Mouse (Mus musculus): ENCODE measurements around the gene Tm4sf1. TPM values are rescaled to one million over a fixed set of nuclear protein-coding genes. Genes with fewer than 3 reads are reported as not detected.
A peak's percentile ranks its signal among the peaks of the same experiment; 100 is the strongest.

The Tm4sf1 gene
- polyA plus RNA-seq, 1 experiment = 323 TPM

- DNase-seq = no peak
- peak overlapping the region; percentile 78 for H3K4me3 ChIP-seq (replicated peaks; ENCODE audit: extremely low read depth, low read depth, low read length)
- WGBS = 56% methylated on average over 11 of the region's 11 CpGs
- H3K4me1 ChIP-seq (ENCODE audit: control insufficient read depth, insufficient read depth, low read length) = peaks cover 18% of the 10 kb centered on the region
- TF ChIP-seq POLR2A (IDR thresholded peaks at IDR 0.05; ENCODE audit: borderline replicate concordance, extremely low read depth, low read depth, low read length) (peak; percentile 51; the same call in 1 of the 2 replicates), CTCF (IDR thresholded peaks at IDR 0.05; ENCODE audit: insufficient read depth, low read length) (peak; percentile 64)
Observed at GRCm38 (mm10) chr3:57292826-57293225, 9.0 kb downstream of the Tm4sf1 start.

GRCm38 (mm10) chr3:57288944-57289491 is 12.8 kb downstream of the Tm4sf1 start:
- Histone ChIP-seq H3K4me3 (replicated peaks; ENCODE audit: extremely low read depth, low read depth, low read length) (no peak overlapping the region), H3K4me1 (ENCODE audit: control insufficient read depth, insufficient read depth, low read length) (peaks cover 19% of the 10 kb centered on the region)
- TF ChIP-seq CTCF (IDR thresholded peaks at IDR 0.05; ENCODE audit: insufficient read depth, low read length) (no peak), POLR2A (IDR thresholded peaks at IDR 0.05; ENCODE audit: borderline replicate concordance, extremely low read depth, low read depth, low read length) (no peak)
- 38% methylated on average over 1 of the region's 1 CpGs for WGBS
- no peak for DNase-seq

GRCm38 (mm10) chr3:57287854-57288720 is 13.7 kb downstream of the Tm4sf1 start:
- WGBS = 30% methylated on average over 7 of the region's 7 CpGs
- peaks cover 19% of the 10 kb centered on the region for H3K4me1 ChIP-seq (ENCODE audit: control insufficient read depth, insufficient read depth, low read length)
- no peak for TF ChIP-seq CTCF (IDR thresholded peaks at IDR 0.05; ENCODE audit: insufficient read depth, low read length)
- no peak for TF ChIP-seq POLR2A (IDR thresholded peaks at IDR 0.05; ENCODE audit: borderline replicate concordance, extremely low read depth, low read depth, low read length)
- H3K4me3 ChIP-seq (replicated peaks; ENCODE audit: extremely low read depth, low read depth, low read length) = no peak overlapping the region
- no peak for DNase-seq

- H3K4me1 ChIP-seq (ENCODE audit: control insufficient read depth, insufficient read depth, low read length) = peaks cover 19% of the 10 kb centered on the region
- no peak overlapping the region for H3K4me3 ChIP-seq (replicated peaks; ENCODE audit: extremely low read depth, low read depth, low read length)
- WGBS = 27% methylated on average over 4 of the region's 4 CpGs
- no peak for DNase-seq
- TF ChIP-seq POLR2A (IDR thresholded peaks at IDR 0.05; ENCODE audit: borderline replicate concordance, extremely low read depth, low read depth, low read length) (no peak), CTCF (IDR thresholded peaks at IDR 0.05; ENCODE audit: insufficient read depth, low read length) (no peak)
Observed at GRCm38 (mm10) chr3:57287438-57287837, 14.3 kb downstream of the Tm4sf1 start.

- H3K4me1 ChIP-seq (ENCODE audit: control insufficient read depth, insufficient read depth, low read length) = no peaks in the 10 kb centered on the region; the same call in 1 of the 2 replicates
- no peak for DNase-seq
- TF ChIP-seq POLR2A (IDR thresholded peaks at IDR 0.05; ENCODE audit: borderline replicate concordance, extremely low read depth, low read depth, low read length) (no peak), CTCF (IDR thresholded peaks at IDR 0.05; ENCODE audit: insufficient read depth, low read length) (no peak)
- no peak overlapping the region for H3K4me3 ChIP-seq (replicated peaks; ENCODE audit: extremely low read depth, low read depth, low read length)
- WGBS = 70% methylated on average over 4 of the region's 4 CpGs
Observed at GRCm38 (mm10) chr3:57278225-57278624, 23.6 kb downstream of the Tm4sf1 start.

- TF ChIP-seq CTCF (IDR thresholded peaks at IDR 0.05; ENCODE audit: insufficient read depth, low read length) (no peak), POLR2A (IDR thresholded peaks at IDR 0.05; ENCODE audit: borderline replicate concordance, extremely low read depth, low read depth, low read length) (no peak)
- WGBS = 36% methylated on average over 5 of the region's 5 CpGs
- Histone ChIP-seq H3K4me1 (ENCODE audit: control insufficient read depth, insufficient read depth, low read length) (no peaks in the 10 kb centered on the region; the same call in 1 of the 2 replicates), H3K4me3 (replicated peaks; ENCODE audit: extremely low read depth, low read depth, low read length) (no peak overlapping the region)
- DNase-seq = no peak
Observed at GRCm38 (mm10) chr3:57277453-57277852, 24.3 kb downstream of the Tm4sf1 start.

- H3K4me3 ChIP-seq (replicated peaks; ENCODE audit: extremely low read depth, low read depth, low read length) = no peak overlapping the region
- WGBS = 63% methylated on average over 3 of the region's 3 CpGs
- no peak for DNase-seq
- no peak for TF ChIP-seq CTCF (IDR thresholded peaks at IDR 0.05; ENCODE audit: insufficient read depth, low read length)
- no peak for TF ChIP-seq POLR2A (IDR thresholded peaks at IDR 0.05; ENCODE audit: borderline replicate concordance, extremely low read depth, low read depth, low read length)
- H3K4me1 ChIP-seq (ENCODE audit: control insufficient read depth, insufficient read depth, low read length) = no peaks in the 10 kb centered on the region; the same call in 1 of the 2 replicates
Observed at GRCm38 (mm10) chr3:57276821-57277220, 25.0 kb downstream of the Tm4sf1 start.

- H3K4me3 ChIP-seq (replicated peaks; ENCODE audit: extremely low read depth, low read depth, low read length) = no peak overlapping the region
- 34% methylated on average over 2 of the region's 2 CpGs for WGBS
- no peak for TF ChIP-seq CTCF (IDR thresholded peaks at IDR 0.05; ENCODE audit: insufficient read depth, low read length)
- TF ChIP-seq POLR2A (IDR thresholded peaks at IDR 0.05; ENCODE audit: borderline replicate concordance, extremely low read depth, low read depth, low read length) = no peak
- peaks cover 3% of the 10 kb centered on the region for H3K4me1 ChIP-seq (ENCODE audit: control insufficient read depth, insufficient read depth, low read length)
- DNase-seq = no peak
Observed at GRCm38 (mm10) chr3:57268994-57269393, 32.8 kb downstream of the Tm4sf1 start.

- peaks cover 3% of the 10 kb centered on the region for H3K4me1 ChIP-seq (ENCODE audit: control insufficient read depth, insufficient read depth, low read length)
- TF ChIP-seq POLR2A (IDR thresholded peaks at IDR 0.05; ENCODE audit: borderline replicate concordance, extremely low read depth, low read depth, low read length) (no peak), CTCF (IDR thresholded peaks at IDR 0.05; ENCODE audit: insufficient read depth, low read length) (peak; percentile 84)
- WGBS = 33% methylated on average over 6 of the region's 6 CpGs
- no peak overlapping the region for H3K4me3 ChIP-seq (replicated peaks; ENCODE audit: extremely low read depth, low read depth, low read length)
- DNase-seq = peak; percentile 49
Observed at GRCm38 (mm10) chr3:57267559-57268173, 34.1 kb downstream of the Tm4sf1 start.

Measured in lung, adult 2 months (tissue).